Mouse (Mus musculus): ENCODE results near the gene Gmds.

The Gmds gene

GRCm38 (mm10) chr13:31804571-31804970, 534.0 kb downstream of the Gmds start:
- in situ Hi-C loops (cut with MboI; ENCODE audit: unreplicated experiment in 2 of 2) = loop anchor here (5.0 to 10.0 kb wide), 4 partner anchors 510 to 863 kb away; no protein-coding TSS in a partner anchor

- in situ Hi-C loops (cut with MboI; ENCODE audit: unreplicated experiment in 2 of 2) = loop anchor here (5.0 to 10.0 kb wide), 4 partner anchors 511 to 864 kb away; no protein-coding TSS in a partner anchor
Measured at GRCm38 (mm10) chr13:31803166-31804093, 535.1 kb downstream of the Gmds start.

GRCm38 (mm10) chr13:31802447-31802846, 536.1 kb downstream of the Gmds start:
- in situ Hi-C loops (cut with MboI; ENCODE audit: unreplicated experiment in 2 of 2) = loop anchor here (5.0 to 10.0 kb wide), 4 partner anchors 512 to 865 kb away; no protein-coding TSS in a partner anchor

- in situ Hi-C loops (cut with MboI; ENCODE audit: unreplicated experiment in 2 of 2) = loop anchor here (5.0 to 10.0 kb wide), 4 partner anchors 513 to 865 kb away; no protein-coding TSS in a partner anchor
Measured at GRCm38 (mm10) chr13:31801703-31802305, 536.7 kb downstream of the Gmds start.

- in situ Hi-C loops (cut with MboI; ENCODE audit: unreplicated experiment in 2 of 2) = loop anchor here (5.0 to 10.0 kb wide), 4 partner anchors 514 to 866 kb away; no protein-coding TSS in a partner anchor
Measured at GRCm38 (mm10) chr13:31800581-31801576, 537.7 kb downstream of the Gmds start.

- in situ Hi-C loops (cut with MboI; ENCODE audit: unreplicated experiment in 2 of 2) = loop anchor here (5.0 to 25.0 kb wide), 8 partner anchors 91 to 1236 kb away; no protein-coding TSS in a partner anchor
Measured at GRCm38 (mm10) chr13:31798075-31798474, 540.5 kb downstream of the Gmds start.

GRCm38 (mm10) chr13:31797346-31797745, 541.2 kb downstream of the Gmds start:
- in situ Hi-C loops (cut with MboI; ENCODE audit: unreplicated experiment in 2 of 2) = loop anchor here (5.0 to 25.0 kb wide), 8 partner anchors 90 to 1235 kb away; no protein-coding TSS in a partner anchor

GRCm38 (mm10) chr13:31793163-31793562, 545.4 kb downstream of the Gmds start:
- in situ Hi-C loops (cut with MboI; ENCODE audit: unreplicated experiment in 2 of 2) = loop anchor here (25.0 kb wide), 2 partner anchors 706 to 1231 kb away; no protein-coding TSS in a partner anchor

GRCm38 (mm10) chr13:31792480-31793132, 545.9 kb downstream of the Gmds start:
- in situ Hi-C loops (cut with MboI; ENCODE audit: unreplicated experiment in 2 of 2) = loop anchor here (25.0 kb wide), 2 partner anchors 705 to 1230 kb away; no protein-coding TSS in a partner anchor

GRCm38 (mm10) chr13:31784757-31785156, 553.8 kb downstream of the Gmds start:
- in situ Hi-C loops (cut with MboI; ENCODE audit: unreplicated experiment in 2 of 2) = loop anchor here (5.0 to 25.0 kb wide), 4 partner anchors 77 to 1222 kb away; no protein-coding TSS in a partner anchor

GRCm38 (mm10) chr13:31782063-31782462, 556.5 kb downstream of the Gmds start:
- in situ Hi-C loops (cut with MboI; ENCODE audit: unreplicated experiment in 2 of 2) = loop anchor here (10.0 to 25.0 kb wide), 3 partner anchors 147 to 1220 kb away; no protein-coding TSS in a partner anchor

GRCm38 (mm10) chr13:31780299-31780698, 558.2 kb downstream of the Gmds start:
- in situ Hi-C loops (cut with MboI; ENCODE audit: unreplicated experiment in 2 of 2) = loop anchor here (10.0 to 25.0 kb wide), 3 partner anchors 145 to 1218 kb away; no protein-coding TSS in a partner anchor

- in situ Hi-C loops (cut with MboI; ENCODE audit: unreplicated experiment in 2 of 2) = loop anchor here (10.0 to 25.0 kb wide), 3 partner anchors 55 to 1217 kb away; no protein-coding TSS in a partner anchor
Measured at GRCm38 (mm10) chr13:31779281-31779981, 559.1 kb downstream of the Gmds start.

- in situ Hi-C loops (cut with MboI; ENCODE audit: unreplicated experiment in 2 of 2) = loop anchor here (10.0 to 25.0 kb wide), 3 partner anchors 51 to 1213 kb away; no protein-coding TSS in a partner anchor
Measured at GRCm38 (mm10) chr13:31775762-31776161, 562.8 kb downstream of the Gmds start.

- in situ Hi-C loops (cut with MboI; ENCODE audit: unreplicated experiment in 2 of 2) = loop anchor here in 1 of 2 experiments (10.0 kb wide), 1 partner anchor 48 kb away; no protein-coding TSS in a partner anchor
Measured at GRCm38 (mm10) chr13:31772882-31773281, 565.7 kb downstream of the Gmds start.
